Mouse (Mus musculus): ENCODE measurements at regions not wholly inside any gene's neighbourhood (a gene's known extent, or its start where the extent isn't known, plus 50 kb on each side); places are given as distances from the start of the nearest gene placed in this dataset.

GRCm38 (mm10) chr2:129952486-129952885 lies 59.7 kb upstream of the Tgm3 start:
- DNase-seq (ENCODE audit: low read depth), result no peak

- no peak for DNase-seq (ENCODE audit: low read depth)
Measured at GRCm38 (mm10) chr2:129955260-129955691, 56.9 kb upstream of the Tgm3 start.

- DNase-seq (ENCODE audit: low read depth), result no peak
Measured at GRCm38 (mm10) chr2:129958120-129958519, 54.0 kb upstream of the Tgm3 start.

GRCm38 (mm10) chr2:129960364-129960763 lies 51.8 kb upstream of the Tgm3 start:
- DNase-seq (ENCODE audit: low read depth), result peak; percentile 59

GRCm38 (mm10) chr2:129961522-129961921 lies 50.6 kb upstream of the Tgm3 start:
- DNase-seq (ENCODE audit: low read depth), result no peak
